Mouse (Mus musculus) small intestine, adult 2 months (tissue): ENCODE results near the gene Orai2.

Experiments used
- CTCF ChIP-seq: fragments of 200-500 bp; IDR thresholded peaks from 2 replicates; pipeline ENCODE4 v1.5.1; 2012; ENCODE audit warnings: low read depth, mild to moderate bottlenecking, control low read depth, inconsistent platforms, low read length, moderate library complexity, mixed read lengths; ENCODE audit not compliant: insufficient replicate concordance, insufficient read length; ENCODE audit errors: extremely low read depth
- POLR2A ChIP-seq: fragments of 200-500 bp; IDR thresholded peaks from 2 replicates; pipeline ENCODE4 v1.6.1; 2012; ENCODE audit warnings: low read depth, mild to moderate bottlenecking, control low read depth, inconsistent platforms, low read length, moderate library complexity

- no peak for TF ChIP-seq CTCF
- peak; percentile 36; the same call in 1 of the 2 replicates for TF ChIP-seq POLR2A
Measured at GRCm38 (mm10) chr5:136198474-136199391, 28.2 kb upstream of the Orai2 start, which contains the start of gene Prkrip1.
